Mouse (Mus musculus): ENCODE measurements around the gene Cacng7. TPM values are rescaled to one million over a fixed set of nuclear protein-coding genes. Genes with fewer than 3 reads are reported as not detected.
"Not testable (repeated sequence)": the region's sequence is repeated elsewhere in the genome, so short reads cannot be mapped to it uniquely, and the experiment has no call there.

Gene Cacng7
- polyA plus RNA-seq, 1 experiment from 2014 or later: 1.2 TPM

- peaks cover 7% of the 10 kb centered on the region; the same call in 1 of the 2 replicates for H3K4me1 ChIP-seq (ENCODE audit: insufficient read depth)
- H3K36me3 ChIP-seq (ENCODE audit: insufficient read depth): peaks cover 16% of the 10 kb centered on the region
- H3K4me2 ChIP-seq: peak overlapping the region; percentile 76
- no peak for TF ChIP-seq CTCF (IDR thresholded peaks at IDR 0.05; ENCODE audit: low read depth)
- no peaks in the 10 kb centered on the region for H3K27me3 ChIP-seq (ENCODE audit: insufficient read depth, low read length)
- ATAC-seq (ENCODE audit: insufficient read depth) (peak; percentile 83), DNase-seq (peak; percentile 100)
- H3K9ac ChIP-seq: peak overlapping the region; percentile 64
- WGBS: under 1% methylated on average over 18 of the region's 18 CpGs
- peak overlapping the region; percentile 94 for H3K27ac ChIP-seq (ENCODE audit: low read depth)
- peak overlapping the region; percentile 52 for H3K4me3 ChIP-seq (ENCODE audit: low read depth, low read length)
- no peaks in the 10 kb centered on the region for H3K9me3 ChIP-seq (ENCODE audit: low read depth, low read length)
These were observed 42.3 kb upstream of the Cacng7 start for GRCm38 (mm10) chr7:3290257-3291033.

GRCm38 (mm10) chr7:3291197-3291596, 41.6 kb upstream of the Cacng7 start:
- H3K4me2 ChIP-seq: peak overlapping the region; percentile 76
- H3K27ac ChIP-seq (ENCODE audit: low read depth): peak overlapping the region; percentile 94
- H3K9ac ChIP-seq: peak overlapping the region; percentile 64
- WGBS: 17% methylated on average over 6 of the region's 6 CpGs
- no peaks in the 10 kb centered on the region for H3K27me3 ChIP-seq (ENCODE audit: insufficient read depth, low read length)
- H3K9me3 ChIP-seq (ENCODE audit: low read depth, low read length): no peaks in the 10 kb centered on the region
- no peak for TF ChIP-seq CTCF (IDR thresholded peaks at IDR 0.05; ENCODE audit: low read depth)
- DNase-seq (peak; percentile 60), ATAC-seq (ENCODE audit: insufficient read depth) (peak; percentile 3; the same call in 1 of the 2 replicates)
- H3K36me3 ChIP-seq (ENCODE audit: insufficient read depth): peaks cover 23% of the 10 kb centered on the region
- H3K4me1 ChIP-seq (ENCODE audit: insufficient read depth): peaks cover 7% of the 10 kb centered on the region; the same call in 1 of the 2 replicates
- H3K4me3 ChIP-seq (ENCODE audit: low read depth, low read length): peak overlapping the region; percentile 52

GRCm38 (mm10) chr7:3291764-3292163, 41.0 kb upstream of the Cacng7 start:
- Histone ChIP-seq H3K27me3 (ENCODE audit: insufficient read depth, low read length) (no peaks in the 10 kb centered on the region), H3K27ac (ENCODE audit: low read depth) (peak overlapping the region; percentile 94), H3K4me3 (ENCODE audit: low read depth, low read length) (peak overlapping the region; percentile 52), H3K36me3 (ENCODE audit: insufficient read depth) (peaks cover 29% of the 10 kb centered on the region), H3K4me1 (ENCODE audit: insufficient read depth) (0 out of 2 replicates have a peak, but pooled peaks cover 3% of the 10 kb centered on the region), H3K9ac (no peak overlapping the region), H3K4me2 (peak overlapping the region; percentile 76), H3K9me3 (ENCODE audit: low read depth, low read length) (no peaks in the 10 kb centered on the region)
- ATAC-seq (ENCODE audit: insufficient read depth) (no peak), DNase-seq (no peak)
- no peak for TF ChIP-seq CTCF (IDR thresholded peaks at IDR 0.05; ENCODE audit: low read depth)
- WGBS: 50% methylated on average over 3 of the region's 3 CpGs

GRCm38 (mm10) chr7:3292271-3292670, 40.5 kb upstream of the Cacng7 start:
- WGBS: 54% methylated on average over 12 of the region's 12 CpGs
- Histone ChIP-seq H3K4me3 (ENCODE audit: low read depth, low read length) (peak overlapping the region; percentile 52), H3K36me3 (ENCODE audit: insufficient read depth) (peaks cover 34% of the 10 kb centered on the region), H3K27ac (ENCODE audit: low read depth) (peak overlapping the region; percentile 94), H3K4me2 (peak overlapping the region; percentile 76)
- not testable (repeated sequence) for H3K9ac ChIP-seq; H3K9me3 ChIP-seq (ENCODE audit: low read depth, low read length); H3K4me1 ChIP-seq (ENCODE audit: insufficient read depth); ATAC-seq (ENCODE audit: insufficient read depth); H3K27me3 ChIP-seq (ENCODE audit: insufficient read depth, low read length); DNase-seq

- peak overlapping the region; percentile 76 for H3K4me2 ChIP-seq
- DNase-seq (peak; percentile 97), ATAC-seq (ENCODE audit: insufficient read depth) (peak; percentile 90)
- WGBS: 0% methylated on average over 14 of the region's 14 CpGs
- H3K9ac ChIP-seq: peak overlapping the region; percentile 56
- H3K4me3 ChIP-seq (ENCODE audit: low read depth, low read length): peak overlapping the region; percentile 52
- no peaks in the 10 kb centered on the region for H3K9me3 ChIP-seq (ENCODE audit: low read depth, low read length)
- H3K4me1 ChIP-seq (ENCODE audit: insufficient read depth): 0 out of 2 replicates have a peak, but pooled peaks cover 4% of the 10 kb centered on the region
- H3K27ac ChIP-seq (ENCODE audit: low read depth): peak overlapping the region; percentile 94
- peak; percentile 32; the same call in 1 of the 2 replicates for TF ChIP-seq CTCF (IDR thresholded peaks at IDR 0.05; ENCODE audit: low read depth)
- H3K36me3 ChIP-seq (ENCODE audit: insufficient read depth): peaks cover 39% of the 10 kb centered on the region
- no peaks in the 10 kb centered on the region for H3K27me3 ChIP-seq (ENCODE audit: insufficient read depth, low read length)
These were observed 40.0 kb upstream of the Cacng7 start for GRCm38 (mm10) chr7:3292791-3293190.

GRCm38 (mm10) chr7:3294794-3295193, 38.0 kb upstream of the Cacng7 start:
- Histone ChIP-seq H3K9me3 (ENCODE audit: low read depth, low read length) (no peaks in the 10 kb centered on the region), H3K27ac (ENCODE audit: low read depth) (no peak overlapping the region), H3K9ac (no peak overlapping the region), H3K27me3 (ENCODE audit: insufficient read depth, low read length) (no peaks in the 10 kb centered on the region), H3K4me3 (ENCODE audit: low read depth, low read length) (no peak overlapping the region), H3K4me2 (no peak overlapping the region), H3K36me3 (ENCODE audit: insufficient read depth) (peaks cover 59% of the 10 kb centered on the region), H3K4me1 (ENCODE audit: insufficient read depth) (0 out of 2 replicates have a peak, but pooled peaks cover 6% of the 10 kb centered on the region)
- DNase-seq: no peak
- no peak for ATAC-seq (ENCODE audit: insufficient read depth)
- TF ChIP-seq CTCF (IDR thresholded peaks at IDR 0.05; ENCODE audit: low read depth): no peak
- WGBS: 93% methylated on average over 1 of the region's 1 CpGs

- Histone ChIP-seq H3K9me3 (ENCODE audit: low read depth, low read length) (no peaks in the 10 kb centered on the region), H3K9ac (no peak overlapping the region), H3K4me3 (ENCODE audit: low read depth, low read length) (no peak overlapping the region), H3K4me1 (ENCODE audit: insufficient read depth) (0 out of 2 replicates have a peak, but pooled peaks cover 6% of the 10 kb centered on the region), H3K27ac (ENCODE audit: low read depth) (no peak overlapping the region), H3K27me3 (ENCODE audit: insufficient read depth, low read length) (no peaks in the 10 kb centered on the region), H3K4me2 (no peak overlapping the region), H3K36me3 (ENCODE audit: insufficient read depth) (peaks cover 63% of the 10 kb centered on the region)
- no peak for ATAC-seq (ENCODE audit: insufficient read depth)
- no peak for DNase-seq
- 71% methylated on average over 5 of the region's 5 CpGs for WGBS
- no peak for TF ChIP-seq CTCF (IDR thresholded peaks at IDR 0.05; ENCODE audit: low read depth)
These were observed 37.2 kb upstream of the Cacng7 start for GRCm38 (mm10) chr7:3295321-3296110.
